Mouse (Mus musculus): ENCODE results near the gene Spock1.

Gene Spock1

DNA sequence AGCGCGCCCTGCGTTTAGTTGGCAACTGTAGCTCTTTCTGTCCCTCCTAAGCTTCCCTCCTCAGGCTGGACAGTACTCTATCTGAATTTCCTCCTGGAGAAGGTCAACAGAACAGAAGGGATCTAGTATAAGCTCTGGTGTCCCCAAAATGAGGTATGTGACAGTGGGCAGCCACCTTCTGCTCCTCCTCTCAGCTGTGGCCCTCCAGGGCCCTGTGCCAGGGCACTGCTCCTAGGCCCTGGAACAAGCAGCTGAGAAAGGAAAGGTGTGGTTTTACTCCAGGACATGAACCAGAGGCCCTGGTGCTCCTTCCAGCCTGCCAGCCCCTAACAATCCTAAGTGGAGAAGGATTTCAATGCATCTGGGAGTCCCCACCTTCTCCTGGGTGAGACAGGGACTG is 51.1 kb downstream of the Spock1 start:
- DNase-seq = no peak

DNA sequence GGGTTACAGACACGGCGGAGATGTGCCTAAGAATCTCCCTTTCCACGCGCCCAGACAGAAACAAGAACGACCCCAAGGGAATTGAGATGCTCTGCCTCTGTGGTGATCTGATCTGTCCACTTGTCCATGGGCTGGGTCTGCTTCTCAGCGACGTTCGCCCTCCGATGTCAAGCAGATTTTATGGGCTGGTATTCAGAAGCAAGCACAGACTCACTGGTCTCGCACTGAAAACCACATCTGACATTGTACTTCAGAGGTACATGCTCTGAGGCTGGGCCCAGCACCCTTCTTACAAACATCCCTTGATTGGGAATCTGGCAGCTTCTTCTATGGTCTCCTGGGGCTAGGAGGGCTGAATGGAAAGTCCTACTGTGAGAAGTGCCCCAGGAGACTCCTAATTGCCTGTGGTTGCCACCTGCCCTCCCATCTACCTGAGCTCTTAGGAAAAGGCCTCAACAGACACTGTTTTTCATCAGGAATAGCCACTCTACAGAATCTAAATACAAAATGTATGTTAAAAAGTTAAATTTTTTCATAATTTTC is 51.8 kb downstream of the Spock1 start:
- DNase-seq = no peak

DNA sequence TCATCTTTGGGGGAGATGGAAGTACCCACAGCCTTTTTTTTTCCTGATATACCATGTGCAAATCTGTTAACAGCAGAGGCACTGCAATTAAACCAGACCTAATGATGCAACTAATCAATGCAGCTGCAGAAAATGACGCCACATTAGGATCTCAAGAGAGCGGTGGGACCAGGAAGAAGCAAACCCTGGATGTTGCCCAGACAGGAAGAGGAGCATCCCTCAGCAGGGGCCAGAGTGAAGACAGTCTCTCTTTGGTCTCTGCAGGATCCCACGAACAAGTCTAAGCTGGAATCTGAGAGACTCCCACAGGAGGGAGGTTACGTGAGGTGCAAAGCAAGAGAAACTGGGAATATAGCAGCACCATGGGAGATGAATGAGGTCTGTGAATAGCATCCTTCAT is 52.4 kb downstream of the Spock1 start:
- no peak for DNase-seq

GRCm38 (mm10) chr13:57854416-57854815 is 53.7 kb downstream of the Spock1 start:
- DNase-seq = no peak

- DNase-seq = no peak
Measured at GRCm38 (mm10) chr13:57853621-57854020, 54.5 kb downstream of the Spock1 start.

GRCm38 (mm10) chr13:57853156-57853555 is 55.0 kb downstream of the Spock1 start:
- no peak for DNase-seq

GRCm38 (mm10) chr13:57848931-57849330 is 59.2 kb downstream of the Spock1 start:
- DNase-seq = no peak

- no peak for DNase-seq
Measured at GRCm38 (mm10) chr13:57847101-57847500, 61.0 kb downstream of the Spock1 start.

DNA sequence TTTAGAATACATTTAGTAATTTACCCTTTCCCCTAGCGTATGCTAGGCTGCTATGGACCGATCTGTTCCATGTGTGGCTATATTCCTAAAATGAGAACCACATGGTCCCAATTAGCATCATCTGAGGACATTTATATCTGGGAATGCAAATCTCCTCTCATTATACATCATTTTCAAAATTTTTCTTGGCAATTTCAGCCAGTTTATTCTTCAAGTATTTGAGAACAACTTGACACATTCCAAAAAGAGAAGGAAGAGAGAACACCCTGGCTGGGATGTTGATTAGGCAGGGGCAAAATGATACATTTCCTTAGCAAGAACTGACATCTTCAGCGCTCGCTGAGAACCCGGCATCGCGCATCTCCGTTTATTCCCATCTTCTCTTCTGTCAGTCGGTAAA is 61.7 kb downstream of the Spock1 start:
- DNase-seq = no peak

- DNase-seq = no peak
Measured at GRCm38 (mm10) chr13:57841141-57841848, 66.8 kb downstream of the Spock1 start.

GRCm38 (mm10) chr13:57837691-57838437 is 70.3 kb downstream of the Spock1 start:
- no peak for DNase-seq

- no peak for DNase-seq
Measured at GRCm38 (mm10) chr13:57831374-57832163, 76.6 kb downstream of the Spock1 start.

DNA sequence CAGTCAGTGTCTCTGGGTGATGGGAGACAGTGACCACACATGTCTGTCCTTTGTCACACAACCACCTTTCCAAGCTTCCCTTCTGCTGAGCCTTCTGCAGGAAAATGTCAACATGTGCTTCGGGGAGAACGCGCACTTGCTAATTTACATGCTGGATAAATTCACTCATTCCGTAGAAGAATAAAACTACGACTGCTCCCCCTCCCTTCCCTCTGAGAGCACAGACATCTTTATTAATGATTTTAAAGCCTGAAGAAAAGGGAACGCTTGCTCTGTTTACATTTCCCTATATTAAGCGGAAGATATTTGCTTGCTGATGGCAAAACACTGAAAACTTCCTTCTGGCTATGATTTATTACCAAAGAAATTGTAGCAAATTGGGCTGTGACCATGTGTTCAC is 77.2 kb downstream of the Spock1 start:
- DNase-seq = no peak

GRCm38 (mm10) chr13:57830091-57830490 is 78.0 kb downstream of the Spock1 start:
- DNase-seq = no peak

GRCm38 (mm10) chr13:57816276-57816675 is 91.9 kb downstream of the Spock1 start:
- no peak for DNase-seq

- no peak for DNase-seq
Measured at GRCm38 (mm10) chr13:57812643-57813042, 95.5 kb downstream of the Spock1 start.

DNA sequence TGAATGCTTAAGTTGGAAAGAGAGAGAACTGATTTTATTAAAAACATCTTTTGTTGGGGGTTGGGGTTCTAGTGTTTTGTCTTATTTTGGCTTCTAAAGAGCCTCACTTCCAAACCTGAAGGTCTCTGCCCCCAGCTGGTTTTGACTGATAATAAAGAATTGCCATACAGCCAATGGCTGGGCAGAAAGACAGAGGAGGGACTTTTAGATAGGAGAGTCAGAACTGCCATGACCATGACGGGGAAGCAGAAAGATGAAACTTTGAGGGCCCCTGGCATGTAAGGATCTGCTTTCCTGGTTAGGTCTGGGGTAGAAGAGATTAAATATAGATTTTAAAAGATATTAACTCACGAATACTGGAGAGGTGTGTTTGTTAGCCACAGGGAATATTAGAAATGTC is 96.9 kb downstream of the Spock1 start:
- DNase-seq = no peak

- no peak for DNase-seq
Measured at GRCm38 (mm10) chr13:57810816-57811215, 97.3 kb downstream of the Spock1 start.

DNA sequence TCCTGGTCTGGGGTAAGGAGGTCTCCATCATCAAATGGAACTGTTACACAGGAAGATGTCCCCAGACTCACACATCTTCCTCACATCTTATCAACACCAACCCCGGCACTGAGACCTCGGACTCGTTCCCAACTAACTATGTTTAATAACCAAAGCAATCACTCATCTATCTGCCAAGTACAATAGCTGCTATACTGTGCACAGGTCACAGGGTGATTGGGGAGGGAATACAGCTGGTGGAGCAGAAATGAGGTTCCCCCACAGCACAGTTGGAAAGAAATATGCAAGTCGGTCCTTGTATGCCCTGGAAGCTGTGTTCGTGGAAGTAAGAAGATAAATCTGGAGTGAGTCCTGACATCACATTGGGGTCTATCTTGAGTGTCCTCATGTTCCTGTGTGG is 98.0 kb downstream of the Spock1 start:
- DNase-seq = no peak

DNA sequence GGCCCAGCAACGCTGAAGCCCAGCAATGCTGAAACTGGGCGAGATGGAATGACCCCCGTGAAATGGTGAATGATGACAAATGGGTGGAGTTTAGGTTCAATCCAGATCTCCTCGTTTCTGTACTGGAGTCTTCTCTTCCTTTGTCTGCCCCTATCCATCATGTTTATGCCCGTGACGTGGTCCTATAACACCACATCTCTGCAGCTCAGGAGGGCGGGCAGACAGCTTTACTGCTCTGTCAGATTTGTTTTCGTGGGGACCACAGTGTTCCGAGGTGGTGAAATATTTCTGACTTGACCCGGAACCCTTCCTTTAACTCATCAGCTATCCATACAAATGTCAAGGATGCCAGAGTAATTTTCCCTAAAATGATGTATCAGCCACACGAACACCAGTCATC is 98.5 kb downstream of the Spock1 start:
- no peak for DNase-seq

DNA sequence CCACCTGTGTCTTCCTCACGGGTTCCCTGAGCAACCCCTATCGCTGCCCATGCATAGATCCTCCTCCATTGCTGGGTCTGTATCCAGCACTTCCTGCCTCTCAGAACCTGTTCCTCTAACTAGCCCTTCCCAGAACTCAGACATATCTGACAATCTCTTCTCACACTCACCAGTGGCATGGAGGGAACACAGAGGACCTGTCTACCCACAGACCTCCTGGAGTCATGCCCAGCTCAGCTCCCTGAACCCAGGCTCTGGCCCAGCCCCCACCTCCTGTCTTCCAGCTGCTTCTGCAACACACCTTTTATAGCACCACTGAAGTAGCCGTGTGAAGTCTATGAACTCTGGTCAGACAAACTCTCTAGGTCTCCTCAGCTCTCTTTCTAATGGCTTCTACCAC is 101.3 kb downstream of the Spock1 start:
- DNase-seq = no peak

GRCm38 (mm10) chr13:57806301-57806700 is 101.8 kb downstream of the Spock1 start:
- no peak for DNase-seq

- DNase-seq = no peak
Measured at GRCm38 (mm10) chr13:57798633-57799032, 109.5 kb downstream of the Spock1 start.
